Mouse (Mus musculus): Measurements from ENCODE around the gene St6galnac1. TPM values are rescaled to one million over a fixed set of nuclear protein-coding genes. Genes with fewer than 3 reads are reported as not detected.
A peak's percentile ranks its signal among the peaks of the same experiment; 100 is the strongest.
"Not testable (repeated sequence)": the region's sequence is repeated elsewhere in the genome, so short reads cannot be mapped to it uniquely, and the experiment has no call there.

Gene St6galnac1
- polyA plus RNA-seq, 1 experiment from 2014 or later, result not detected

- WGBS, result 84% methylated on average over 5 of the region's 5 CpGs
- H3K36me3 ChIP-seq, result no peaks in the 10 kb centered on the region
- H3K4me1 ChIP-seq, result no peaks in the 10 kb centered on the region
- no peak overlapping the region for H3K4me2 ChIP-seq (replicated peaks)
- H3K27ac ChIP-seq, result no peak overlapping the region
- no peaks in the 10 kb centered on the region for H3K9me3 ChIP-seq
- H3K9ac ChIP-seq, result no peak overlapping the region
- no peak overlapping the region for H3K4me3 ChIP-seq
- ATAC-seq (ENCODE audit: insufficient number of reproducible peaks, insufficient read depth, low FRiP score, low TSS enrichment), result no peak
- no peaks in the 10 kb centered on the region for H3K27me3 ChIP-seq
These were observed 21.4 kb downstream of the St6galnac1 start for GRCm38 (mm10) chr11:116753674-116754470.

GRCm38 (mm10) chr11:116749733-116750132 lies 25.6 kb downstream of the St6galnac1 start:
- H3K27ac ChIP-seq, result no peak overlapping the region
- H3K9me3 ChIP-seq, result no peaks in the 10 kb centered on the region
- H3K27me3 ChIP-seq, result no peaks in the 10 kb centered on the region
- no peak overlapping the region for H3K9ac ChIP-seq
- ATAC-seq (ENCODE audit: insufficient number of reproducible peaks, insufficient read depth, low FRiP score, low TSS enrichment), result no peak
- H3K4me1 ChIP-seq, result no peaks in the 10 kb centered on the region
- no peaks in the 10 kb centered on the region for H3K36me3 ChIP-seq
- no peak overlapping the region for H3K4me3 ChIP-seq
- no peak overlapping the region for H3K4me2 ChIP-seq (replicated peaks)
- 79% methylated on average over 8 of the region's 8 CpGs for WGBS

- not testable (repeated sequence) for H3K9me3 ChIP-seq
- 71% methylated on average over 2 of the region's 2 CpGs for WGBS
These were observed 26.6 kb downstream of the St6galnac1 start for GRCm38 (mm10) chr11:116748692-116749091.

GRCm38 (mm10) chr11:116746822-116747221 lies 28.5 kb downstream of the St6galnac1 start:
- 93% methylated on average over 3 of the region's 3 CpGs for WGBS
- not testable (repeated sequence) for ATAC-seq (ENCODE audit: insufficient number of reproducible peaks, insufficient read depth, low FRiP score, low TSS enrichment); H3K9me3 ChIP-seq; H3K4me2 ChIP-seq (replicated peaks); H3K36me3 ChIP-seq; H3K4me1 ChIP-seq; H3K27ac ChIP-seq; H3K9ac ChIP-seq; H3K27me3 ChIP-seq; H3K4me3 ChIP-seq

More at GRCm38 (mm10) chr11:116748692-116749091, 26.6 kb downstream of the St6galnac1 start:
- H3K27ac ChIP-seq; H3K4me3 ChIP-seq; ATAC-seq (ENCODE audit: insufficient number of reproducible peaks, insufficient read depth, low FRiP score, low TSS enrichment); H3K4me2 ChIP-seq (replicated peaks); H3K27me3 ChIP-seq; H3K4me1 ChIP-seq; H3K9ac ChIP-seq; H3K36me3 ChIP-seq: not testable (repeated sequence)

- H3K27me3 ChIP-seq; H3K4me2 ChIP-seq (replicated peaks); H3K9ac ChIP-seq; H3K36me3 ChIP-seq; H3K4me1 ChIP-seq; H3K27ac ChIP-seq; ATAC-seq (ENCODE audit: insufficient number of reproducible peaks, insufficient read depth, low FRiP score, low TSS enrichment); H3K9me3 ChIP-seq; H3K4me3 ChIP-seq: not testable (repeated sequence)
- WGBS, result 75% methylated on average over 2 of the region's 2 CpGs
These were observed 29.9 kb downstream of the St6galnac1 start for GRCm38 (mm10) chr11:116745457-116745856.

- 47% methylated on average over 11 of the region's 11 CpGs for WGBS
- no peaks in the 10 kb centered on the region for H3K4me1 ChIP-seq
- ATAC-seq (ENCODE audit: insufficient number of reproducible peaks, insufficient read depth, low FRiP score, low TSS enrichment), result no peak
- no peak overlapping the region for H3K4me3 ChIP-seq
- no peak overlapping the region for H3K4me2 ChIP-seq (replicated peaks)
- H3K27me3 ChIP-seq, result no peaks in the 10 kb centered on the region
- no peak overlapping the region for H3K9ac ChIP-seq
- no peaks in the 10 kb centered on the region for H3K36me3 ChIP-seq
- peaks cover 4% of the 10 kb centered on the region; the same call in 1 of the 2 replicates for H3K9me3 ChIP-seq
- H3K27ac ChIP-seq, result no peak overlapping the region
These were observed 36.9 kb downstream of the St6galnac1 start for GRCm38 (mm10) chr11:116738411-116738810.

GRCm38 (mm10) chr11:116732536-116732935 lies 42.8 kb downstream of the St6galnac1 start:
- 88% methylated on average over 4 of the region's 4 CpGs for WGBS
- H3K9me3 ChIP-seq, result peaks cover 4% of the 10 kb centered on the region; the same call in 1 of the 2 replicates
- H3K9ac ChIP-seq, result no peak overlapping the region
- H3K4me3 ChIP-seq, result no peak overlapping the region
- H3K4me2 ChIP-seq (replicated peaks), result no peak overlapping the region
- no peaks in the 10 kb centered on the region for H3K27me3 ChIP-seq
- H3K27ac ChIP-seq, result no peak overlapping the region
- no peak for ATAC-seq (ENCODE audit: insufficient number of reproducible peaks, insufficient read depth, low FRiP score, low TSS enrichment)
- H3K4me1 ChIP-seq, result no peaks in the 10 kb centered on the region
- no peaks in the 10 kb centered on the region for H3K36me3 ChIP-seq

- not testable (repeated sequence) for H3K4me3 ChIP-seq; H3K27me3 ChIP-seq; H3K4me2 ChIP-seq (replicated peaks); H3K9ac ChIP-seq; H3K36me3 ChIP-seq; H3K4me1 ChIP-seq; H3K27ac ChIP-seq; ATAC-seq (ENCODE audit: insufficient number of reproducible peaks, insufficient read depth, low FRiP score, low TSS enrichment); H3K9me3 ChIP-seq
- 88% methylated on average over 6 of the region's 6 CpGs for WGBS
These were observed 44.2 kb downstream of the St6galnac1 start for GRCm38 (mm10) chr11:116731060-116731580.

- 75% methylated on average over 9 of the region's 9 CpGs for WGBS
- no peak overlapping the region for H3K9ac ChIP-seq
- no peaks in the 10 kb centered on the region for H3K27me3 ChIP-seq
- H3K4me1 ChIP-seq, result peaks cover 6% of the 10 kb centered on the region; the same call in 1 of the 2 replicates
- H3K27ac ChIP-seq, result no peak overlapping the region
- H3K4me2 ChIP-seq (replicated peaks), result no peak overlapping the region
- no peaks in the 10 kb centered on the region for H3K9me3 ChIP-seq
- H3K4me3 ChIP-seq, result no peak overlapping the region
- ATAC-seq (ENCODE audit: insufficient number of reproducible peaks, insufficient read depth, low FRiP score, low TSS enrichment), result no peak
- no peaks in the 10 kb centered on the region for H3K36me3 ChIP-seq
These were observed 45.9 kb downstream of the St6galnac1 start for GRCm38 (mm10) chr11:116729276-116730008.

- ATAC-seq (ENCODE audit: insufficient number of reproducible peaks, insufficient read depth, low FRiP score, low TSS enrichment), result no peak
- H3K9ac ChIP-seq, result no peak overlapping the region
- no peaks in the 10 kb centered on the region for H3K9me3 ChIP-seq
- H3K4me2 ChIP-seq (replicated peaks), result no peak overlapping the region
- peaks cover 6% of the 10 kb centered on the region; the same call in 1 of the 2 replicates for H3K4me1 ChIP-seq
- no peaks in the 10 kb centered on the region for H3K36me3 ChIP-seq
- WGBS, result 81% methylated on average over 3 of the region's 3 CpGs
- H3K4me3 ChIP-seq, result no peak overlapping the region
- H3K27ac ChIP-seq, result no peak overlapping the region
- no peaks in the 10 kb centered on the region for H3K27me3 ChIP-seq
These were observed 49.2 kb downstream of the St6galnac1 start for GRCm38 (mm10) chr11:116726156-116726555.

GRCm38 (mm10) chr11:116725031-116725948 lies 50.0 kb downstream of the St6galnac1 start:
- WGBS, result 44% methylated on average over 27 of the region's 27 CpGs
- no peaks in the 10 kb centered on the region for H3K27me3 ChIP-seq
- no peaks in the 10 kb centered on the region for H3K9me3 ChIP-seq
- H3K36me3 ChIP-seq, result no peaks in the 10 kb centered on the region
- peaks cover 6% of the 10 kb centered on the region; the same call in 1 of the 2 replicates for H3K4me1 ChIP-seq
- no peak for ATAC-seq (ENCODE audit: insufficient number of reproducible peaks, insufficient read depth, low FRiP score, low TSS enrichment)
- H3K9ac ChIP-seq, result no peak overlapping the region
- no peak overlapping the region for H3K27ac ChIP-seq
- no peak overlapping the region for H3K4me3 ChIP-seq
- H3K4me2 ChIP-seq (replicated peaks), result peak overlapping the region; percentile 1; the same call in 1 of the 2 replicates

Measured in embryonic facial prominence, embryonic 12.5 days (tissue).